Mouse (Mus musculus): Measurements from ENCODE around the gene Crhr1. TPM values are rescaled to one million over a fixed set of nuclear protein-coding genes. Genes with fewer than 3 reads are reported as not detected.

Gene Crhr1
- polyA plus RNA-seq, 1 experiment from 2014 or later: 0.16 TPM

- Histone ChIP-seq H3K4me1 (ENCODE audit: insufficient read depth, low read length) (peaks cover 5% of the 10 kb centered on the region), H3K27me3 (ENCODE audit: insufficient read depth, low read length) (peaks cover 9% of the 10 kb centered on the region), H3K4me2 (replicated peaks; ENCODE audit: low read depth, low read length) (no peak overlapping the region), H3K9ac (replicated peaks; ENCODE audit: low read length) (no peak overlapping the region), H3K27ac (ENCODE audit: low read length) (no peak overlapping the region), H3K4me3 (ENCODE audit: low read length) (no peak overlapping the region), H3K9me3 (ENCODE audit: low read length) (no peaks in the 10 kb centered on the region), H3K36me3 (ENCODE audit: insufficient read depth, low read length) (no peaks in the 10 kb centered on the region)
- ATAC-seq (ENCODE audit: low FRiP score, low TSS enrichment): no peak
Measured at GRCm38 (mm10) chr11:104155899-104156298, 23.2 kb downstream of the Crhr1 start.

- no peaks in the 10 kb centered on the region for H3K36me3 ChIP-seq (ENCODE audit: insufficient read depth, low read length)
- no peak overlapping the region for H3K27ac ChIP-seq (ENCODE audit: low read length)
- peaks cover 5% of the 10 kb centered on the region for H3K4me1 ChIP-seq (ENCODE audit: insufficient read depth, low read length)
- H3K27me3 ChIP-seq (ENCODE audit: insufficient read depth, low read length): peaks cover 9% of the 10 kb centered on the region
- H3K9ac ChIP-seq (replicated peaks; ENCODE audit: low read length): no peak overlapping the region
- no peak overlapping the region for H3K4me2 ChIP-seq (replicated peaks; ENCODE audit: low read depth, low read length)
- H3K4me3 ChIP-seq (ENCODE audit: low read length): no peak overlapping the region
- no peaks in the 10 kb centered on the region for H3K9me3 ChIP-seq (ENCODE audit: low read length)
- no peak for ATAC-seq (ENCODE audit: low FRiP score, low TSS enrichment)
- 78% methylated on average over 3 of the region's 3 CpGs for WGBS
Measured at GRCm38 (mm10) chr11:104156391-104156790, 23.7 kb downstream of the Crhr1 start.

DNA sequence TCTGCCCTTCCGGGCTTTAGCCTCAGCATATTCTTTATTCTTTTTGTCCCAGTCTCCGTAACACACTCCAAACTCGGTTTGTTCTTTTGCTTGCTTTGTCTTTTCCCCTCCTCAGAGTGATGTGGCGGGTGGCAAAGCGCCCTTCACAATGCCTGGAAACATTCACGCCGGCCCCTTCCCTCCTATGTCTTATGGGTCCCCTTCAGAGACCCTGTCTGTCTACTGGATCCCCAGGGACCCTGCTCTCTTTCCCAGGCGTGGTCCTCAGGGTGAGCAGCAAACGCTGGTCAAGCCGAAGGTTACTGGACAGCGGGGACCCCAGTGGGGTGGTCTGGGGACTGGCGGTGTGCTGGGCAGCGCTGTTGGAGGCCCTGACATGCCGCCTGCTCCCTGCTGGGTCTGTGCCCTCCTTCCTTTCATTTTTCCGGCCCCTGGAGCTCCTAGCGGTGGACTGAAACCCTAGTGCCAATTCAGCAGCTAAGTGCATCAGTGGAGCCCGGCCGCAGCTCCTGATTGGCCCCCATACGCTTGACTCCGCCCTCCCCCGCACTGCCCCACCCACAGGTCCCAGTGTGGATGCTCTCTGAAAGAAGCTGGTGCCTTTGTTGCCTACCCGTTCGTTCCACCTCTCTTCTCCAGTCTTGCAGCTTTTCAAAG is 25.1 kb downstream of the Crhr1 start:
- Histone ChIP-seq H3K27ac (ENCODE audit: low read length) (no peak overlapping the region), H3K36me3 (ENCODE audit: insufficient read depth, low read length) (no peaks in the 10 kb centered on the region), H3K4me2 (replicated peaks; ENCODE audit: low read depth, low read length) (peak overlapping the region; percentile 56), H3K9me3 (ENCODE audit: low read length) (no peaks in the 10 kb centered on the region), H3K9ac (replicated peaks; ENCODE audit: low read length) (0 out of 2 replicates have a peak overlapping the region, but pooled peaks have one; percentile 37), H3K4me3 (ENCODE audit: low read length) (peak overlapping the region; percentile 35), H3K27me3 (ENCODE audit: insufficient read depth, low read length) (peaks cover 9% of the 10 kb centered on the region), H3K4me1 (ENCODE audit: insufficient read depth, low read length) (peaks cover 5% of the 10 kb centered on the region)
- 5% methylated on average over 23 of the region's 23 CpGs for WGBS
- ATAC-seq (ENCODE audit: low FRiP score, low TSS enrichment): peak; percentile 90

- 5% methylated on average over 17 of the region's 17 CpGs for WGBS
- ATAC-seq (ENCODE audit: low FRiP score, low TSS enrichment): no peak
- peak overlapping the region; percentile 56 for H3K4me2 ChIP-seq (replicated peaks; ENCODE audit: low read depth, low read length)
- H3K4me1 ChIP-seq (ENCODE audit: insufficient read depth, low read length): peaks cover 5% of the 10 kb centered on the region
- no peak overlapping the region for H3K9ac ChIP-seq (replicated peaks; ENCODE audit: low read length)
- peak overlapping the region; percentile 35 for H3K4me3 ChIP-seq (ENCODE audit: low read length)
- no peaks in the 10 kb centered on the region for H3K36me3 ChIP-seq (ENCODE audit: insufficient read depth, low read length)
- H3K27me3 ChIP-seq (ENCODE audit: insufficient read depth, low read length): peaks cover 9% of the 10 kb centered on the region
- H3K9me3 ChIP-seq (ENCODE audit: low read length): no peaks in the 10 kb centered on the region
- no peak overlapping the region for H3K27ac ChIP-seq (ENCODE audit: low read length)
Measured at GRCm38 (mm10) chr11:104158260-104158907, 25.7 kb downstream of the Crhr1 start.

GRCm38 (mm10) chr11:104159769-104160272 is 27.2 kb downstream of the Crhr1 start:
- ATAC-seq (ENCODE audit: low FRiP score, low TSS enrichment): no peak
- peaks cover 9% of the 10 kb centered on the region for H3K27me3 ChIP-seq (ENCODE audit: insufficient read depth, low read length)

DNA sequence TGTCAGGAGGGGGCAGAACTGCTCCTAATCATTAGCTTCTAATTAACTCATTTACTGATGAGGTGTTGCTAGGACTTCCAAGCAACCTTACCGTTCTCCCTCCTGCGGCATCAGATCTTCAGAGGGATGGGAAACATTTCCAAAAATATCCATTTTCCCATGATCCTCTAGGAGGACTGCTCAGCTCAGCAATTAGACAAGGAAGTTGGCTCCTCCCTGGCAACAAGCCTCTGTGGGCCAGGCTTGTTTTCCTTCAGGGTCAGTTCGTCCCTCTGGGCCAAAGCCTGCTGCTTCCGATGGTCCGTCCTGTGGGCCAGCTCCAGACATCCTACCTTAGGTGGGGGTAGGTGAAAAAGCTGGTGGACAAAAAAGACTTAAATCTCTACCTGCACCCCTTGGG is 28.5 kb downstream of the Crhr1 start:
- WGBS: 75% methylated on average over 5 of the region's 5 CpGs
- Histone ChIP-seq H3K4me3 (ENCODE audit: low read length) (no peak overlapping the region), H3K4me1 (ENCODE audit: insufficient read depth, low read length) (peaks cover 5% of the 10 kb centered on the region), H3K4me2 (replicated peaks; ENCODE audit: low read depth, low read length) (no peak overlapping the region), H3K9ac (replicated peaks; ENCODE audit: low read length) (no peak overlapping the region), H3K9me3 (ENCODE audit: low read length) (no peaks in the 10 kb centered on the region), H3K36me3 (ENCODE audit: insufficient read depth, low read length) (no peaks in the 10 kb centered on the region), H3K27ac (ENCODE audit: low read length) (no peak overlapping the region), H3K27me3 (ENCODE audit: insufficient read depth, low read length) (peaks cover 9% of the 10 kb centered on the region)
- ATAC-seq (ENCODE audit: low FRiP score, low TSS enrichment): no peak

More at GRCm38 (mm10) chr11:104159769-104160272, 27.2 kb downstream of the Crhr1 start:
- no peak overlapping the region for H3K4me3 ChIP-seq (ENCODE audit: low read length)
- no peaks in the 10 kb centered on the region for H3K9me3 ChIP-seq (ENCODE audit: low read length)
- no peaks in the 10 kb centered on the region for H3K36me3 ChIP-seq (ENCODE audit: insufficient read depth, low read length)
- peaks cover 5% of the 10 kb centered on the region for H3K4me1 ChIP-seq (ENCODE audit: insufficient read depth, low read length)
- no peak overlapping the region for H3K9ac ChIP-seq (replicated peaks; ENCODE audit: low read length)
- H3K27ac ChIP-seq (ENCODE audit: low read length): no peak overlapping the region
- WGBS: 68% methylated on average over 4 of the region's 4 CpGs
- H3K4me2 ChIP-seq (replicated peaks; ENCODE audit: low read depth, low read length): no peak overlapping the region

DNA sequence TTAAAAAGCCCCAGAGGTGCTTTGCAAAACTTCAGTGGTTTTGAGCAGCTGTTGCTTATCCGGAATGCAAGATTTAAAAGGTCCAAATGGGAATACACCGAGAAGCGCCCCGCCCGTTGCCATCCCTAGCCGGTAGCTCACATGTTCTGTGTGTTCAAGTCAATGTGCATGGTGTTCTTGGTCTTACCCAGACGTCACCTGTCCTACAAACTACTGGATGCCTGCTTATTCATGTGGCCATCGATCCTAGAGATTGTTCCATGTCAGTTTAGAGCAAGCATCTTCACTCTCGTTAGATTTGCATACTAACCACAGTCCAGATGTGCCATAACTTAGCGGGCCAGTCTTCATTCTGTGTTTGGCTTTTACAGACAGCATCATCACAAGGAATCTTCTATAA is 31.6 kb downstream of the Crhr1 start:
- H3K4me3 ChIP-seq (ENCODE audit: low read length): no peak overlapping the region
- 0 out of 2 replicates have a peak, but pooled peaks cover 4% of the 10 kb centered on the region for H3K27me3 ChIP-seq (ENCODE audit: insufficient read depth, low read length)
- no peaks in the 10 kb centered on the region for H3K36me3 ChIP-seq (ENCODE audit: insufficient read depth, low read length)
- H3K9me3 ChIP-seq (ENCODE audit: low read length): no peaks in the 10 kb centered on the region
- H3K4me1 ChIP-seq (ENCODE audit: insufficient read depth, low read length): no peaks in the 10 kb centered on the region
- WGBS: 90% methylated on average over 10 of the region's 10 CpGs
- H3K4me2 ChIP-seq (replicated peaks; ENCODE audit: low read depth, low read length): no peak overlapping the region
- no peak overlapping the region for H3K9ac ChIP-seq (replicated peaks; ENCODE audit: low read length)
- H3K27ac ChIP-seq (ENCODE audit: low read length): no peak overlapping the region
- ATAC-seq (ENCODE audit: low FRiP score, low TSS enrichment): no peak

DNA sequence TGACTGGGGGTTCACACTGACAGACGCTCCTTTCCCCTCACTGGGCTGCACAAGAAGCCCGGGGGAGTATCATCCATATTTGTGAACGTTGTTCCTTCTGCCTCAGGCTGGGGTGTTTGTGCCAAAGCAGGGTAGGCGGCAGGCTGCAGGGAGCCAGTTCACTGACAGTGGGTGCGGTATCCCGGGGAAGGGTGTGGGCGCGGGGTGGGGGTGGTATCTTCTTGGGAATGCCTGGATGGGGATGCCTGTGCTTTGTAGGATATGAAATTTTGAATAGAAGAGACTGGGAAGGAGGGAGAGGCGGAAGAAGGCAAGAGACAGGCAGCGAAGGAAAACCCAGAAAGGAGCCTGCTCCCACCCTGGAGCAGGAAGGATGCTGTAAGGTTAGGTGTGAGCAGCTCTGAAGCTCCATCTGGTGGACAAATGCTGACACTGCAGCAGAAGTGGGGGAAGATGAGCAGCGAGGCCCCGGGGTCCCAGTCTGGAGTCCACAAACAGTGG is 38.7 kb downstream of the Crhr1 start:
- H3K9ac ChIP-seq (replicated peaks; ENCODE audit: low read length): no peak overlapping the region
- no peaks in the 10 kb centered on the region for H3K27me3 ChIP-seq (ENCODE audit: insufficient read depth, low read length)
- H3K4me1 ChIP-seq (ENCODE audit: insufficient read depth, low read length): no peaks in the 10 kb centered on the region
- no peak overlapping the region for H3K4me2 ChIP-seq (replicated peaks; ENCODE audit: low read depth, low read length)
- no peaks in the 10 kb centered on the region for H3K9me3 ChIP-seq (ENCODE audit: low read length)
- ATAC-seq (ENCODE audit: low FRiP score, low TSS enrichment): no peak
- H3K4me3 ChIP-seq (ENCODE audit: low read length): no peak overlapping the region
- H3K36me3 ChIP-seq (ENCODE audit: insufficient read depth, low read length): no peaks in the 10 kb centered on the region
- 30% methylated on average over 12 of the region's 12 CpGs for WGBS
- no peak overlapping the region for H3K27ac ChIP-seq (ENCODE audit: low read length)

GRCm38 (mm10) chr11:104178893-104179292 is 46.2 kb downstream of the Crhr1 start:
- Histone ChIP-seq H3K27me3 (ENCODE audit: insufficient read depth, low read length) (no peaks in the 10 kb centered on the region), H3K4me3 (ENCODE audit: low read length) (no peak overlapping the region), H3K4me1 (ENCODE audit: insufficient read depth, low read length) (no peaks in the 10 kb centered on the region), H3K36me3 (ENCODE audit: insufficient read depth, low read length) (no peaks in the 10 kb centered on the region), H3K9ac (replicated peaks; ENCODE audit: low read length) (no peak overlapping the region), H3K4me2 (replicated peaks; ENCODE audit: low read depth, low read length) (no peak overlapping the region), H3K9me3 (ENCODE audit: low read length) (no peaks in the 10 kb centered on the region), H3K27ac (ENCODE audit: low read length) (no peak overlapping the region)
- no peak for ATAC-seq (ENCODE audit: low FRiP score, low TSS enrichment)
- WGBS: 14% methylated on average over 7 of the region's 7 CpGs

- 76% methylated on average over 5 of the region's 5 CpGs for WGBS
- no peak overlapping the region for H3K4me2 ChIP-seq (replicated peaks; ENCODE audit: low read depth, low read length)
- no peaks in the 10 kb centered on the region for H3K36me3 ChIP-seq (ENCODE audit: insufficient read depth, low read length)
- H3K4me3 ChIP-seq (ENCODE audit: low read length): no peak overlapping the region
- H3K4me1 ChIP-seq (ENCODE audit: insufficient read depth, low read length): no peaks in the 10 kb centered on the region
- no peak overlapping the region for H3K9ac ChIP-seq (replicated peaks; ENCODE audit: low read length)
- H3K27ac ChIP-seq (ENCODE audit: low read length): no peak overlapping the region
- H3K27me3 ChIP-seq (ENCODE audit: insufficient read depth, low read length): no peaks in the 10 kb centered on the region
- H3K9me3 ChIP-seq (ENCODE audit: low read length): no peaks in the 10 kb centered on the region
- ATAC-seq (ENCODE audit: low FRiP score, low TSS enrichment): no peak
Measured at GRCm38 (mm10) chr11:104179804-104180203, 47.1 kb downstream of the Crhr1 start.

Measured in kidney, embryonic 16.5 days (tissue).